Mouse (Mus musculus): Measurements from ENCODE around the gene Gm32742.

GRCm38 (mm10) chr9:51152079-51152752 is 13.1 kb downstream of the Gm32742 start:
- TF ChIP-seq CTCF (IDR thresholded peaks at IDR 0.05; ENCODE audit: low read depth, low read length) (peak; percentile 48), POLR2A (IDR thresholded peaks at IDR 0.05; ENCODE audit: extremely low read depth, insufficient read depth, low read length) (no peak)

Measured in liver, adult 2 months (tissue).